Mouse (Mus musculus) kidney, adult 2 months (tissue): ENCODE measurements around the gene Rnf183. TPM values are rescaled to one million over a fixed set of nuclear protein-coding genes. Genes with fewer than 3 reads are reported as not detected.

Experiments
- DNase-seq: peaks from one replicate; pipeline ENCODE4 v3.0.0; 2021
- H3K27ac ChIP-seq: fragments of 200-500 bp; 2 replicates; pipeline ENCODE4 v1.5.1; 2012; ENCODE audit warnings: low read depth, low read length, control low read depth, inconsistent platforms; ENCODE audit not compliant: insufficient read depth
- H3K27me3 ChIP-seq: fragments of 200-500 bp; replicated peaks from 2 replicates; pipeline ENCODE4 v1.6.1; 2012; ENCODE audit warnings: mild to moderate bottlenecking, moderate library complexity, low read length, inconsistent platforms; ENCODE audit not compliant: control insufficient read depth, insufficient read depth
- H3K36me3 ChIP-seq: fragments of 200-500 bp; 2 replicates; pipeline ENCODE4 v1.6.1; 2012; ENCODE audit warnings: mild to moderate bottlenecking, moderate library complexity, low read length, inconsistent platforms; ENCODE audit not compliant: control insufficient read depth, insufficient read depth
- H3K4me1 ChIP-seq: fragments of 200-500 bp; 2 replicates; pipeline ENCODE4 v1.6.1; 2011; ENCODE audit warnings: low read length; ENCODE audit not compliant: control insufficient read depth, insufficient read depth
- H3K4me3 ChIP-seq: fragments of 200-500 bp; 2 replicates; pipeline ENCODE4 v1.5.1; 2011; ENCODE audit warnings: mild to moderate bottlenecking, low read depth, low read length, control low read depth; ENCODE audit not compliant: insufficient read depth
- CTCF ChIP-seq: fragments of 200-500 bp; conservative IDR thresholded peaks from 2 replicates; pipeline ENCODE4 v1.5.1; 2011; ENCODE audit warnings: low read depth, mild to moderate bottlenecking, control low read depth, low read length, moderate library complexity, mixed read lengths; ENCODE audit not compliant: insufficient read depth, insufficient read length
- POLR2A ChIP-seq: fragments of 200-500 bp; IDR thresholded peaks from one replicate; pipeline ENCODE4 v1.6.1; 2011; ENCODE audit warnings: low read depth, low read length, control low read depth
- WGBS: fragments of 180-500 bp; shearing (Covaris S2); methylation state at CpG from one replicate; pipeline ENCODE4 v1.1.7; 2018; 5-methylcytosine and 5-hydroxymethylcytosine counted together
- polyA plus RNA-seq: library from polyadenylated mRNA; depleted of rRNA; stranded (reverse); fragments of >200 nt; gene quantifications from 2 replicates; pipeline ENCODE4 v1.2.3, GENCODE M21; 2012

Gene Rnf183
- polyA plus RNA-seq, 1 experiment, result 180 TPM

DNA sequence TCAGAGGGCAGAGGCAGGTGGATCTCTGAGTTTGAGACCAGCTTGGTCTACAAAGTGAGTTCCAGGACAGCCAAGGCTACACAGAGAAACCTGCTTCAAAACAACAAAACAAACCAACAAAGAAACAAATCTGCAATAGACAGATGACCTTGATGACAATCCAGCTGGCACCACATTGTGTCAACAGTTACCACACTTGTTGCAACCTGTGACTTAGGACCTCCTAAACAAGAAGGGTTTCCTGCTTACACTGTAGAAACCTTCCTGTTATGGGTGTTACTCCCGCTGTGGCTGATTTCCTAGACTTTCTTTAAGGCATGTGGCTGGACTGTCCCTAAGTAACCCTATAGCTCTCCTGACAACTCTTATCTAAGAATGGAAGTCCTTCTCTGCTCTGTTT lies 39.2 kb downstream of the Rnf183 start:
- peaks cover 7% of the 10 kb centered on the region for H3K36me3 ChIP-seq
- TF ChIP-seq CTCF (no peak), POLR2A (no peak)

DNA sequence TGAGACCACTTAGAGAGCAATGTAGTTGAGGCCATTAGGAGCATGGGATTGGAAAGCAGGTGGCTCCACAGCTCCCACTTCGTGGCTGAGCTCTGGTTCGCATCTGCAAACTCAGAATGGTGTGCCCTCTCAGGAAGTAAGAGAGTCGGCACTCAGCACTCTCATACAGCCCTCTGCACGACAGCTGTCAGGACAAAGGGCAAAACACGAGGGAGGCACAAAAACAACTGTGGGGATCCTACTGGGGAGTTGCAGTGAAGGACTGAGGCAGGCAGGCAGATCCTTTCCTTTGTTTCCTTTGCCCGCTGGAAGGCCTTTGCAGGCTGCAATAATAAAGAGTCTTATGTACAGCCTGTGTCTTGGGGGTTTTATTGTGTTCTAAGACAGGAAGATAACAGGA lies 41.6 kb downstream of the Rnf183 start:
- H3K27me3 ChIP-seq, result no peaks in the 10 kb centered on the region
- H3K27ac ChIP-seq, result no peak overlapping the region
- peaks cover 7% of the 10 kb centered on the region for H3K36me3 ChIP-seq
- peaks cover 10% of the 10 kb centered on the region; the same call in 1 of the 2 replicates for H3K4me1 ChIP-seq
- DNase-seq, result peak; percentile 34
- H3K4me3 ChIP-seq, result no peak overlapping the region
- 51% methylated on average over 6 of the region's 6 CpGs for WGBS
- TF ChIP-seq POLR2A (no peak), CTCF (no peak)

More for the DNA sequence above, 39.2 kb downstream of the Rnf183 start:
- no peak for DNase-seq
- no peak overlapping the region for H3K4me3 ChIP-seq
- WGBS, result 67% methylated on average over 1 of the region's 1 CpGs
- no peaks in the 10 kb centered on the region for H3K27me3 ChIP-seq
- H3K4me1 ChIP-seq, result peaks cover under 1% of the 10 kb centered on the region; the same call in 1 of the 2 replicates
- H3K27ac ChIP-seq, result no peak overlapping the region

DNA sequence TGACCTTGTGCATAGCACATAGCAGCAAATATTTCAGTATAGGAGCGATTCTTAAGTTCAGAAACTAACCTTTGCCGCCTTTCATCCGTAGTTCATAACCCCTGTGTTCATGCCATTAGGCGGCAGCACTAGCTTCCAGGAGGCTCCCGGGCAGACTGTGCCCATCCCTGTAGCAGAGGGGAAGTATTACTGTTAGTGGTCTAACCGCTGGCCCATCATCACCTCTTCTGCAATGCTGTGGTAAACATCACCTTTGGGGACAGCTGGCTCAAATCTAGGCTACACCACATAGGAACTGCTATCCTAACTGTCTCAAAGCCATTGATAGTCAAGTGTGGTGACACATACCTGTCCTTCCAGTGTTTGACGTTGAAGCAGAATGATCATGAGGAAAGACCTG lies 43.2 kb downstream of the Rnf183 start:
- no peak overlapping the region for H3K27ac ChIP-seq
- no peak for TF ChIP-seq POLR2A
- TF ChIP-seq CTCF, result no peak
- DNase-seq, result no peak
- WGBS, result 81% methylated on average over 7 of the region's 7 CpGs
- no peak overlapping the region for H3K4me3 ChIP-seq
- no peaks in the 10 kb centered on the region for H3K27me3 ChIP-seq
- H3K4me1 ChIP-seq, result peaks cover 10% of the 10 kb centered on the region; the same call in 1 of the 2 replicates
- peaks cover 5% of the 10 kb centered on the region for H3K36me3 ChIP-seq

DNA sequence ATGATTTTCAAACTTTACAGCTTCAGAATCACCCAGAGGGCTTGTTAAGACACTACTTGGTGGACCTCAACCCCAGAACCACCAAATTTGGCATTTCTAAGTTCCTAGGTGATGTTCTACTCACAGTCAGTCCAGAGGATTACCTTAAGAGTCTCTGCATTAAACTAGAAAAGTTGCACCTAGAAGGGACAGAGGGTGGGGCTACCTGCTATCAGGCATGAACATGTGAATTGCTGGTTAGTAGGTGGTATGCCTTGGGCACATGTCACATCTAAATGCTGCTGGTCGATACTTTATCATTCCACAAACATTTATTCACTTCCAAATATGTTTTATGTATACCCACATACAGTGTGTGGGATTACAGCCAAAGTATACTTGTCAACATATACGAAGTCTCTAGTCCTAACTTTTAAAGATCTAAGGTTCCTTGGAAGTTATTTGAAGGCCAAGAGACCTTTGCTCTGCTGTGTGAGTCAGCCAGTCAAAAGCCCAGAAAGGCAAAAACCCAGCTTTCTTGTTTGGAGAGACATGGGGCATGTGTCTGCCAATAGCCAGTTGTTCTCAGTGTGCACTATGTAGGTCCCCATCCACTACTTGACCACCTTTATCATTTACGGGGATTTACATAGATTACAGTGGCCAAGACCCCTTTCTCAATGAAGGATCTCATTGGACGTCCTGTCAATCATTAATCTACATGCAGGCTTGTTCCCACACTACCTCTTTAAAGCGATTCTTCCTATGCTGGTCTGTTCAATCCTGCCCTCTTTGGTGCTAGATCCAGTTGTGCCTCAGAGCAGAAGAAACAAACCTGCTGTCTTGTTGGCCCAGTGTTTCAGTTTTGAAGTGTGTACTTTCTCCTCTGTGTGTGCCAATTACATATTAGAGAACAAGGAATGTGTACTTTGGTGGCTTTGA lies 45.2 kb downstream of the Rnf183 start:
- peak; percentile 68 for DNase-seq
- Histone ChIP-seq H3K36me3 (no peaks in the 10 kb centered on the region; the same call in 1 of the 2 replicates), H3K4me3 (no peak overlapping the region), H3K27ac (peak overlapping the region; percentile 45), H3K4me1 (peaks cover 10% of the 10 kb centered on the region; the same call in 1 of the 2 replicates), H3K27me3 (no peaks in the 10 kb centered on the region)
- no peak for TF ChIP-seq CTCF
- TF ChIP-seq POLR2A, result no peak
- WGBS, result 55% methylated on average over 5 of the region's 5 CpGs

DNA sequence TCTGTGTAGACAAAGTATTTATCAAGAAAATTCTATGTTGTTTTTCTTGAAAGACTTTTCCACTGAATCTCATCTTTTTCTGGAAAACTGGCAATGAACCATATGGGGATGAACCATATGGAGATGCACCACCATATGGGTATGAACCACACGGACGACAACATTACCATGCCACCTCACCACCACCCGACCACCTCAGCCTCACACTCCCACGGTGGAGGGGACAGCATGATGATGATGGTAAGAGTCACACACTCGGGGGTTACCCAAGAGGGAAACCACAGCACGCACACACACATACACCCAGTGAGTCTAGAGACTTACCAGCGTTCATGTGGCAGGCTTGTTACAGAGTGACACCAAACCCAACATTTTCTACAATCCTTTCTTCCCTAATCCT lies 49.6 kb downstream of the Rnf183 start:
- H3K4me3 ChIP-seq, result no peak overlapping the region
- no peaks in the 10 kb centered on the region; the same call in 1 of the 2 replicates for H3K36me3 ChIP-seq
- H3K4me1 ChIP-seq, result peaks cover 12% of the 10 kb centered on the region; the same call in 1 of the 2 replicates
- TF ChIP-seq CTCF (no peak), POLR2A (no peak)
- WGBS, result 93% methylated on average over 7 of the region's 7 CpGs
- no peaks in the 10 kb centered on the region for H3K27me3 ChIP-seq
- DNase-seq, result no peak
- no peak overlapping the region for H3K27ac ChIP-seq

DNA sequence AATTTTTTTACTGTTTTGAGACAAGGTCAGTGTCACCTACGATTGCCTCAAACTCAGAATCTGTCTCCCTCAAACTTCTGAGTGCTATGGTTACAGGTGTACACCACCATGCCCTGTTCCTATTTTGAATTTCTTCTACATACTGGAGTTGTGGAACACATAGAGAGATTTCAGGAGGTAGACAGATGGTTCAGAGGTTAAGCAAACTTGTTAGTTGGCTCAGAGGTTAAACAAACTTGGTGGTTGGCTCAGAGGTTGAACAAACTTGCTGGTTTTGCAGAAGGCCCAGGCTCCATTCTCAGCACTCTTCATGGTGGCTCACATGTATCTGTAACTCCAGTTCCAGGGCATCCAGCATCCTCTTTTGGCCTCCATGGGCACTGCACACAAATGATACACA lies 50.9 kb downstream of the Rnf183 start:
- Histone ChIP-seq H3K36me3 (no peaks in the 10 kb centered on the region; the same call in 1 of the 2 replicates), H3K27me3 (no peaks in the 10 kb centered on the region), H3K4me1 (peaks cover 11% of the 10 kb centered on the region), H3K4me3 (no peak overlapping the region), H3K27ac (no peak overlapping the region)
- no peak for DNase-seq
- no peak for TF ChIP-seq POLR2A
- 68% methylated on average over 1 of the region's 1 CpGs for WGBS

DNA sequence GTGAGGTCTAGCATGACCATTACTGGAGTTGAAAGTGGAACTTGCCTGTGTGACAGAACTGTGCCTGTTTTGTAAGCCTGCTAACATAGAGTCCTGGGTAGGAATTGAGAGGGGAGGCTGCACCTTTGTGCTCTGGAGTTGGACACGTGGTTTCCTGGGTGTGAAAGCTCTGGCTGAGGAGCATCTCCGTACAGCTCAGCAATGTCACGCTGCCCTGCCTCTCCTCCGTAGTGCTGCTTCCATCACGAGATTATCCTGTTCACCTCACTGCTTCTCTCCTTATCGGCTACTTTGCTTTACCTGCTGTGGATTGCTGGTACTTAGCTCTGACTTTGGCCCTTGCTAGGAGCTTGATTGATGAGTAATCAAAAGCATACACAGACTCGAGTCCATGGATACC lies 51.3 kb downstream of the Rnf183 start:
- peak; percentile 46 for DNase-seq
- Histone ChIP-seq H3K27ac (no peak overlapping the region), H3K36me3 (no peaks in the 10 kb centered on the region; the same call in 1 of the 2 replicates), H3K27me3 (no peaks in the 10 kb centered on the region), H3K4me1 (peaks cover 11% of the 10 kb centered on the region), H3K4me3 (no peak overlapping the region)
- WGBS, result 44% methylated on average over 7 of the region's 7 CpGs
- TF ChIP-seq CTCF (no peak), POLR2A (no peak)
